17 mouse cellular contexts compared by ENCODE assay signal in the genomic region with DNA sequence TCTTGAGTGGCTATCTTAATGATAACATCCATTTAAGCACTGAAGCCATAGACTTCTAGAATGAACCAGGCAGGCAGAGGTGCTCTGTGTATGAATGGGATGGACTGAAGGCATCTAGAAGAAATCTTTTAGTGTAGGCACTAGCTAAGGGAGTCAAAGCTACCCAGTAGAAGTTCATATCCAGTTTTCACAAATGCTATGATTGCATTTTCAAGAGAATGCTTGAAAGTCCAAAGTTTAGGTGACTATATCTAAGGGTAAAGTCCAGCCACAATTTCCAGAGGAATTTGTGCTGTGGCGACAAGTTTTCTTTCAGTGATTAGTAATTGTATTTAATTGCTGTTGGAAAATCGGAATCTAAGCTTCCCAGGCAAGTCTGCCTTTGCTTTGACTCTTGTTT.
"Had no signal": no experiment of that assay in that cellular context is flagged by ENCODE, and none has a peak within 500 bp of the region (broad histone marks: within the 10 kb centered on the region; RNA-seq: fewer than 3 reads in every experiment).

No protein-coding gene starts in this region.

- ATAC-seq: lung, postnatal 0 days; midbrain, embryonic 16.5 days had no signal

- H3K4me3 ChIP-seq: lung, embryonic 15.5 days; megakaryocyte, embryonic 14.5 days; midbrain, embryonic 12.5 days; neural tube, embryonic 12.5 days; stomach, embryonic 15.5 days had no signal

- DNase-seq: lung, adult 2 months; lung, postnatal 14 days; lung, postnatal 36 days; midbrain, embryonic 14.5 days; right cerebral cortex, postnatal 14 days; thymus, adult 2 months; thymus, postnatal 25 days; thymus, postnatal 4 days had no signal

- H3K9me3 ChIP-seq: lung, embryonic 15.5 days; megakaryocyte, embryonic 14.5 days; midbrain, embryonic 12.5 days; neural tube, embryonic 12.5 days; stomach, embryonic 15.5 days had no signal

- H3K27ac ChIP-seq: lung, embryonic 15.5 days; macrophage; midbrain, embryonic 12.5 days; neural tube, embryonic 12.5 days; stomach, embryonic 15.5 days; stomach, postnatal 0 days had no signal

- H3K4me2 ChIP-seq: lung, embryonic 15.5 days; midbrain, embryonic 12.5 days; neural tube, embryonic 12.5 days; stomach, embryonic 15.5 days had no signal

- H3K4me1 ChIP-seq: lung, embryonic 15.5 days; megakaryocyte, embryonic 14.5 days; midbrain, embryonic 12.5 days; neural tube, embryonic 12.5 days; stomach, embryonic 15.5 days had no signal

- H3K27me3 ChIP-seq: lung, embryonic 15.5 days; megakaryocyte, embryonic 14.5 days; midbrain, embryonic 12.5 days; neural tube, embryonic 12.5 days; stomach, embryonic 15.5 days had no signal

- H3K9ac ChIP-seq: lung, embryonic 15.5 days; midbrain, embryonic 12.5 days; neural tube, embryonic 12.5 days; stomach, embryonic 15.5 days had no signal

- H3K36me3 ChIP-seq: lung, embryonic 15.5 days; midbrain, embryonic 12.5 days; neural tube, embryonic 12.5 days; stomach, embryonic 15.5 days had no signal
